In the genomic region with DNA sequence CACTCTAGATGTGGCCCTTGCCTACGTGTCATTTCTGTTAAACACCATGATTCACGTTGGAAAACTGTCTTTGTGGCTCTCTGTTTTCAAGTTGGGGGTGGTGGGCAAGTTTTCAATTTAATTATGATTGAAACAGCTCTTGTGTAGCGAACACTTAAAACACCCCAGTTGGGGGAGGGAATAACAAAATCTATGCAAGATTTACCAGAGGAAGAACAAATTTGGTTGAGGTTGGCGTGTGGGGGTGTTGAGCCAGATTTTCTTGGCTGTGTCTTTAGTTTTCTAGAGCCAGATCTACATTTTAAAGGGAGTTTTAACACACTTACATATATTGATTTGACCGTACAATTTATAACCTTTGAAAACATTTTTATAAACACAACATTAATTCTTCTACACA, we compare ENCODE assay signal across 20 mouse cellular contexts.
DNase-seq lines count a peak whose midpoint lies in the region; ATAC-seq and TF ChIP-seq lines count a peak whose summit lies in the region.
"Had no signal": no experiment of that assay in that cellular context is flagged by ENCODE, and none has a peak within 500 bp of the region (broad histone marks: within the 10 kb centered on the region; RNA-seq: fewer than 3 reads in every experiment).

No protein-coding gene starts in this region.

- H3K4me1 ChIP-seq in heart, embryonic 15.5 days (replicated peaks): peaks cover 28% of the 10 kb centered on the region
- H3K4me1 ChIP-seq in heart, adult 2 months (ENCODE audit: control insufficient read depth, insufficient read depth, low read length): peaks cover 12% of the 10 kb centered on the region
- H3K4me1 ChIP-seq in embryonic facial prominence, embryonic 10.5 days: peaks cover 44% of the 10 kb centered on the region
- H3K4me1 ChIP-seq in midbrain, embryonic 14.5 days (ENCODE audit: control insufficient read depth, insufficient read depth, low read length): no peaks in the 10 kb centered on the region
- H3K4me1 ChIP-seq: liver, embryonic 15.5 days had no signal

- no peak overlapping the region for H3K9ac ChIP-seq in heart, embryonic 15.5 days
- H3K9ac ChIP-seq in heart, adult 2 months (ENCODE audit: low read depth, low read length): no peak overlapping the region
- no peak overlapping the region for H3K9ac ChIP-seq in midbrain, embryonic 14.5 days (replicated peaks; ENCODE audit: low read length)
- H3K9ac ChIP-seq: forebrain, embryonic 12.5 days; heart, embryonic 13.5 days; hindbrain, embryonic 15.5 days; liver, embryonic 15.5 days; midbrain, embryonic 13.5 days had no signal

- no peak for ATAC-seq in heart, embryonic 15.5 days (replicated peaks; ENCODE audit: insufficient number of reproducible peaks, insufficient read depth, low FRiP score, low read depth)
- ATAC-seq in midbrain, embryonic 14.5 days (ENCODE audit: low FRiP score, low TSS enrichment): no peak

- peaks cover 19% of the 10 kb centered on the region for H3K36me3 ChIP-seq in heart, embryonic 15.5 days
- H3K36me3 ChIP-seq in heart, adult 2 months (ENCODE audit: control insufficient read depth, insufficient read depth, low read length): peaks cover 12% of the 10 kb centered on the region
- H3K36me3 ChIP-seq in embryonic facial prominence, embryonic 10.5 days (replicated peaks): peaks cover 29% of the 10 kb centered on the region
- no peaks in the 10 kb centered on the region for H3K36me3 ChIP-seq in midbrain, embryonic 14.5 days (ENCODE audit: control insufficient read depth, insufficient read depth, low read length)
- H3K36me3 ChIP-seq: forebrain, embryonic 12.5 days; midbrain, embryonic 13.5 days had no signal

- H3K79me2 ChIP-seq in heart, adult 2 months (replicated peaks; ENCODE audit: control insufficient read depth, insufficient read depth, low read length): 0 out of 2 replicates have a peak, but pooled peaks cover 1% of the 10 kb centered on the region

- no peaks in the 10 kb centered on the region for H3K27me3 ChIP-seq in heart, embryonic 15.5 days
- no peaks in the 10 kb centered on the region for H3K27me3 ChIP-seq in heart, adult 2 months (ENCODE audit: control insufficient read depth, insufficient read depth, low read length)
- H3K27me3 ChIP-seq in embryonic facial prominence, embryonic 10.5 days (replicated peaks; ENCODE audit: low read depth, poor library complexity, severe bottlenecking): no peaks in the 10 kb centered on the region
- no peaks in the 10 kb centered on the region for H3K27me3 ChIP-seq in midbrain, embryonic 14.5 days (ENCODE audit: control insufficient read depth, insufficient read depth, low read length)
- H3K27me3 ChIP-seq: forebrain, embryonic 12.5 days; heart, embryonic 13.5 days; hindbrain, embryonic 15.5 days; liver, embryonic 15.5 days; midbrain, embryonic 13.5 days; neural tube, embryonic 13.5 days had no signal

- no peaks in the 10 kb centered on the region for H3K9me3 ChIP-seq in heart, embryonic 15.5 days (replicated peaks)
- peaks cover 10% of the 10 kb centered on the region; the same call in 1 of the 2 replicates for H3K9me3 ChIP-seq in embryonic facial prominence, embryonic 10.5 days
- peaks cover 3% of the 10 kb centered on the region; the same call in 1 of the 2 replicates for H3K9me3 ChIP-seq in midbrain, embryonic 14.5 days (ENCODE audit: control insufficient read depth, low read length)
- H3K9me3 ChIP-seq: forebrain, embryonic 12.5 days; hindbrain, embryonic 15.5 days; midbrain, embryonic 13.5 days; neural tube, embryonic 13.5 days had no signal

- no peak for TF ChIP-seq POLR2A in heart, adult 2 months (IDR thresholded peaks at IDR 0.05; ENCODE audit: insufficient read depth, low read depth, low read length)

- H3K4me2 ChIP-seq in heart, embryonic 15.5 days: no peak overlapping the region
- no peak overlapping the region for H3K4me2 ChIP-seq in midbrain, embryonic 14.5 days (ENCODE audit: low read length)
- H3K4me2 ChIP-seq: forebrain, embryonic 12.5 days; heart, embryonic 13.5 days; liver, embryonic 15.5 days; midbrain, embryonic 13.5 days had no signal

- no peak for TF ChIP-seq EP300 in heart, adult 2 months (IDR thresholded peaks at IDR 0.05; ENCODE audit: insufficient read depth, low read depth, low read length)

- no peak overlapping the region for H3K4me3 ChIP-seq in heart, embryonic 15.5 days
- H3K4me3 ChIP-seq in heart, adult 2 months: no peak overlapping the region
- H3K4me3 ChIP-seq in embryonic facial prominence, embryonic 10.5 days: no peak overlapping the region
- H3K4me3 ChIP-seq in midbrain, embryonic 14.5 days (replicated peaks; ENCODE audit: low read depth, low read length): no peak overlapping the region
- H3K4me3 ChIP-seq: forebrain, embryonic 12.5 days; heart, embryonic 13.5 days; hindbrain, embryonic 15.5 days; liver, embryonic 15.5 days; midbrain, embryonic 13.5 days; neural tube, embryonic 13.5 days had no signal

- H3K27ac ChIP-seq in heart, embryonic 15.5 days: 0 out of 2 replicates have a peak overlapping the region, but pooled peaks have one; percentile 35
- H3K27ac ChIP-seq in heart, adult 2 months: no peak overlapping the region
- H3K27ac ChIP-seq in embryonic facial prominence, embryonic 10.5 days (replicated peaks): 0 out of 2 replicates have a peak overlapping the region, but pooled peaks have one; percentile 60
- no peak overlapping the region for H3K27ac ChIP-seq in midbrain, embryonic 14.5 days (replicated peaks; ENCODE audit: low read depth, low read length)
- H3K27ac ChIP-seq: hindbrain, embryonic 15.5 days; liver, embryonic 15.5 days; midbrain, embryonic 13.5 days had no signal

- intact Hi-C loops in heart, adult 2 months (cut with DNase I): loop anchor here (5.0 kb wide), 2 partner anchors 83 to 308 kb away; no protein-coding TSS in a partner anchor
- intact Hi-C loops in left cerebral cortex, postnatal 10 days (cut with DNase I): no loop called here

- DNase-seq in heart, adult 2 months: no peak
- DNase-seq in left cerebral cortex, adult 11 months (ENCODE audit: low spot score): peak; percentile 54
- DNase-seq in left cerebral cortex, postnatal 10 days (ENCODE audit: extremely low spot score in 1 of 2, low spot score in 2 of 2): no peak
- peak; percentile 8 for DNase-seq in NIH3T3 (ENCODE audit: low read depth)
- DNase-seq in embryonic facial prominence, embryonic 10.5 days (ENCODE audit: low spot score): no peak
- DNase-seq in retina, embryonic 14.5 days (ENCODE audit: low spot score): no peak
- no peak for DNase-seq in midbrain, embryonic 14.5 days
- DNase-seq: adrenal gland, postnatal 36 days; B cell, adult 2 months; heart, postnatal 36 days; layer of hippocampus, postnatal 36 days; lung, postnatal 14 days; thymus, postnatal 14 days had no signal

- 77% methylated on average over 5 of the region's 5 CpGs for WGBS in heart, embryonic 15.5 days
- 91% methylated on average over 5 of the region's 5 CpGs for WGBS in heart, adult 2 months
- WGBS in embryonic facial prominence, embryonic 10.5 days: 82% methylated on average over 5 of the region's 5 CpGs
- 91% methylated on average over 5 of the region's 5 CpGs for WGBS in midbrain, embryonic 14.5 days

- TF ChIP-seq CTCF in heart, adult 2 months (IDR thresholded peaks at IDR 0.05): no peak

Comparison
In these comparisons a context has a peak if more than half of its experiments do, and no peak if none do; other contexts are left out.
1. H3K27ac ChIP-seq: peak in heart, embryonic 15.5 days (single experiment) and embryonic facial prominence, embryonic 10.5 days (single experiment); none in heart, adult 2 months (single experiment) and midbrain, embryonic 14.5 days (single experiment).
2. DNase-seq: peak in left cerebral cortex, adult 11 months (single experiment) and NIH3T3 (single experiment); none in heart, adult 2 months (0 of 2), left cerebral cortex, postnatal 10 days (0 of 2), embryonic facial prominence, embryonic 10.5 days (single experiment), retina, embryonic 14.5 days (single experiment) and midbrain, embryonic 14.5 days (single experiment).